Mouse (Mus musculus) right cerebral cortex, adult 18-20 months (tissue): ENCODE results near the gene Serf2.

Experiments used
- DNase-seq: peaks from one replicate; pipeline ENCODE4 v3.0.0; 2022; ENCODE audit warnings: mixed read lengths

Serf2 gene

GRCm38 (mm10) chr2:121448739-121449535, at the start of gene Serf2:
Gene Serf2 (plus strand): TSS chr2:121449195.
- peak; percentile 100 for DNase-seq

GRCm38 (mm10) chr2:121403296-121403695, 45.7 kb upstream of the Serf2 start:
- DNase-seq: no peak

GRCm38 (mm10) chr2:121408160-121408559, 40.8 kb upstream of the Serf2 start:
- DNase-seq: peak; percentile 11

GRCm38 (mm10) chr2:121412843-121413386, 36.1 kb upstream of the Serf2 start:
- peak; percentile 8 for DNase-seq

GRCm38 (mm10) chr2:121413387-121414042, 35.5 kb upstream of the Serf2 start, which contains the start of the genes Pdia3 and Catsper2:
Gene Pdia3 (plus strand): TSS chr2:121413775.
Gene Catsper2 (minus strand): TSS chr2:121413792.
- DNase-seq: peak; percentile 97

GRCm38 (mm10) chr2:121414139-121414685, 34.8 kb upstream of the Serf2 start:
- DNase-seq: peak; percentile 30

GRCm38 (mm10) chr2:121415103-121415502, 33.9 kb upstream of the Serf2 start:
- DNase-seq: no peak

- DNase-seq: no peak
Observed at GRCm38 (mm10) chr2:121415591-121415990, 33.4 kb upstream of the Serf2 start.

- no peak for DNase-seq
Observed at GRCm38 (mm10) chr2:121416356-121416755, 32.6 kb upstream of the Serf2 start.

- no peak for DNase-seq
Observed at GRCm38 (mm10) chr2:121418476-121418875, 30.5 kb upstream of the Serf2 start.

- no peak for DNase-seq
Observed at GRCm38 (mm10) chr2:121423166-121423565, 25.8 kb upstream of the Serf2 start.

- DNase-seq: no peak
Observed at GRCm38 (mm10) chr2:121425890-121426289, 23.1 kb upstream of the Serf2 start.

- no peak for DNase-seq
Observed at GRCm38 (mm10) chr2:121434854-121435253, 14.1 kb upstream of the Serf2 start.

GRCm38 (mm10) chr2:121439746-121440145, 9.2 kb upstream of the Serf2 start:
- no peak for DNase-seq

GRCm38 (mm10) chr2:121440834-121441605, 8.0 kb upstream of the Serf2 start:
- DNase-seq: no peak

- DNase-seq: no peak
Observed at GRCm38 (mm10) chr2:121441800-121442199, 7.2 kb upstream of the Serf2 start.

- no peak for DNase-seq
Observed at GRCm38 (mm10) chr2:121442259-121443067, 6.5 kb upstream of the Serf2 start.

GRCm38 (mm10) chr2:121443068-121443349, 6.0 kb upstream of the Serf2 start:
- DNase-seq: no peak

GRCm38 (mm10) chr2:121444178-121444577, 4.8 kb upstream of the Serf2 start, which contains the start of gene Ell3:
Gene Ell3 (minus strand): TSS chr2:121444278.
- no peak for DNase-seq

- no peak for DNase-seq
Observed at GRCm38 (mm10) chr2:121445117-121445516, 3.9 kb upstream of the Serf2 start.

GRCm38 (mm10) chr2:121446506-121446905, 2.5 kb upstream of the Serf2 start:
- no peak for DNase-seq

- no peak for DNase-seq
Observed at GRCm38 (mm10) chr2:121447006-121447405, 2.0 kb upstream of the Serf2 start.
